Mouse (Mus musculus) monocyte, adult 2 months (primary cell): ENCODE results near the gene Mup9.
"Not testable (repeated sequence)": the region's sequence is repeated elsewhere in the genome, so short reads cannot be mapped to it uniquely, and the experiment has no call there.

ENCODE experiments used
- DNase-seq, 2 experiments: peaks; one replicate each; pipeline ENCODE4 v3.0.0; 2022; ENCODE audit warnings: low spot score in 2 of 2, low read depth in 1 of 2

The Mup9 gene

GRCm38 (mm10) chr4:60421852-60422251, at the start of gene Mup9:
Mup9 (minus strand) TSS chr4:60421952.
- DNase-seq, result not testable (repeated sequence)
